Mouse (Mus musculus): ENCODE data around the gene Fcgrt. TPM values are rescaled to one million over a fixed set of nuclear protein-coding genes. Genes with fewer than 3 reads are reported as not detected.
"Not testable (repeated sequence)": the region's sequence is repeated elsewhere in the genome, so short reads cannot be mapped to it uniquely, and the experiment has no call there.

Fcgrt gene
- total RNA-seq, 1 experiment, result 10.6 TPM

DNA sequence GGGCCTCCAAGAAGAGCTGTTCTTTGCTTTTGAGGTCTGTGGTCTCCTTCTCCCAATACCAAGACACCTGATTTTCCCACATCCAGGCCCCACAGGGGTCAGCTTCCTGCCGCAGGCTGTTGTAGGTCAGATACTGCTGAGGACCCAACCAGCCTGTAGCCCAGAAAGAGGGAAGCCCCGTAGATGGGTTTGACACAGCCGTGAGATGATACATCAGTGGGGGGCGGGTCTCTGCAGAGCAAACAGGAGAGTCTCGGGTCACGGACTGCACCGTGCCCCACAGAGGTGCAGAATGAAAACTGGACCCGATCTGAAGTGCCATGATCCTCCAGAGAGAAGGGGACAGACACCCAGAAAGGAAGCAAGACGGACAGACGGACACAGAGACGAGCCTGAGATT is 1.2 kb downstream of the Fcgrt start:
- no peak overlapping the region for H3K4me3 ChIP-seq (ENCODE audit: insufficient read depth in 1 of 2, low read depth in 1 of 2, low read length in 2 of 2, poor library complexity in 1 of 2, severe bottlenecking in 1 of 2)
- H3K9ac ChIP-seq (ENCODE audit: insufficient read depth, low read depth, low read length, poor library complexity, severe bottlenecking), result no peak overlapping the region
- no peaks in the 10 kb centered on the region for H3K9me3 ChIP-seq (ENCODE audit: control insufficient read depth, insufficient read depth, low read depth, low read length)
- no peak for TF ChIP-seq ZNF384 (IDR thresholded peaks at IDR 0.05; ENCODE audit: low read depth, low read length)
- no peak for TF ChIP-seq ZC3H11A (IDR thresholded peaks at IDR 0.05; ENCODE audit: borderline replicate concordance, low read depth, low read length)
- TF ChIP-seq CHD2 (IDR thresholded peaks at IDR 0.05; ENCODE audit: low read depth, low read length), result no peak
- TF ChIP-seq HCFC1 (IDR thresholded peaks at IDR 0.05; ENCODE audit: borderline replicate concordance, insufficient read depth, low read length), result no peak
- no peak for TF ChIP-seq MAFK (IDR thresholded peaks at IDR 0.05; ENCODE audit: insufficient read depth, low read depth, low read length)
- DNase-seq (ENCODE audit: low read depth, low spot score), result no peak
- in situ Hi-C loops (cut with MboI; ENCODE audit: low sequenced_read_pairs in 2 of 2, unreplicated experiment in 2 of 2), result no loop called here
- no peaks in the 10 kb centered on the region for H3K36me3 ChIP-seq (ENCODE audit: control insufficient read depth, insufficient read depth, low read length, poor library complexity, severe bottlenecking)
- H3K4me1 ChIP-seq (ENCODE audit: control insufficient read depth in 2 of 2, insufficient read depth in 2 of 2, low read length in 2 of 2, poor library complexity in 1 of 2), result peaks cover 3 to 20% of the 10 kb centered on the region in 2 experiments; a peak in 2 of 4 replicates
- H3K27ac ChIP-seq (ENCODE audit: insufficient read depth, low read depth, low read length, poor library complexity, severe bottlenecking), result no peak overlapping the region

DNA sequence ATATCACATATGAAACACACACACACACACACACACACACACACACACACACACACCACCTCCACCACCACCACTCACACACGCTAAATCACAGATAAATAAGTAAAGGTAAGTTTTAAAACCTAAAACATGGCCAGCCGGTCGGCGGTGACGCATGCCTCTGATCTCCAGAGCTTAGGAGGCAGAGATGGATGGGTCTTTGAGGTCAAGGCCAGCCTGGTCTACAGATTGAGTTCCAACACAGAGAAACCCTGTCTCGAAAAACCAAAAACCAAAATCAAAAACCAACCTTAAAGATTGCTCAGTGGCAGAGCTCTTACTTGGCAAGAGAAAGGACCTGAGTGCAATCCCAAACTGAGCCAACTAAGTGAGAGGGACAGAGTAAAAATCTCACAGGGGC is 3.6 kb downstream of the Fcgrt start:
- in situ Hi-C loops (cut with MboI; ENCODE audit: low sequenced_read_pairs in 2 of 2, unreplicated experiment in 2 of 2), result no loop called here
- DNase-seq (ENCODE audit: low read depth, low spot score), result no peak
- H3K9me3 ChIP-seq (ENCODE audit: control insufficient read depth, insufficient read depth, low read depth, low read length), result no peaks in the 10 kb centered on the region
- no peak overlapping the region for H3K9ac ChIP-seq (ENCODE audit: insufficient read depth, low read depth, low read length, poor library complexity, severe bottlenecking)
- no peak overlapping the region for H3K4me3 ChIP-seq (ENCODE audit: insufficient read depth in 1 of 2, low read depth in 1 of 2, low read length in 2 of 2, poor library complexity in 1 of 2, severe bottlenecking in 1 of 2)
- H3K4me1 ChIP-seq (ENCODE audit: control insufficient read depth in 2 of 2, insufficient read depth in 2 of 2, low read length in 2 of 2, poor library complexity in 1 of 2), result peaks cover 0 to 18% of the 10 kb centered on the region in 2 experiments; a peak in 1 of 4 replicates
- no peaks in the 10 kb centered on the region for H3K36me3 ChIP-seq (ENCODE audit: control insufficient read depth, insufficient read depth, low read length, poor library complexity, severe bottlenecking)
- H3K27ac ChIP-seq (ENCODE audit: insufficient read depth, low read depth, low read length, poor library complexity, severe bottlenecking), result no peak overlapping the region
- TF ChIP-seq ZC3H11A (IDR thresholded peaks at IDR 0.05; ENCODE audit: borderline replicate concordance, low read depth, low read length), result no peak
- no peak for TF ChIP-seq MAFK (IDR thresholded peaks at IDR 0.05; ENCODE audit: insufficient read depth, low read depth, low read length)
- TF ChIP-seq CHD2 (IDR thresholded peaks at IDR 0.05; ENCODE audit: low read depth, low read length), result no peak
- no peak for TF ChIP-seq HCFC1 (IDR thresholded peaks at IDR 0.05; ENCODE audit: borderline replicate concordance, insufficient read depth, low read length)
- TF ChIP-seq ZNF384 (IDR thresholded peaks at IDR 0.05; ENCODE audit: low read depth, low read length), result no peak

DNA sequence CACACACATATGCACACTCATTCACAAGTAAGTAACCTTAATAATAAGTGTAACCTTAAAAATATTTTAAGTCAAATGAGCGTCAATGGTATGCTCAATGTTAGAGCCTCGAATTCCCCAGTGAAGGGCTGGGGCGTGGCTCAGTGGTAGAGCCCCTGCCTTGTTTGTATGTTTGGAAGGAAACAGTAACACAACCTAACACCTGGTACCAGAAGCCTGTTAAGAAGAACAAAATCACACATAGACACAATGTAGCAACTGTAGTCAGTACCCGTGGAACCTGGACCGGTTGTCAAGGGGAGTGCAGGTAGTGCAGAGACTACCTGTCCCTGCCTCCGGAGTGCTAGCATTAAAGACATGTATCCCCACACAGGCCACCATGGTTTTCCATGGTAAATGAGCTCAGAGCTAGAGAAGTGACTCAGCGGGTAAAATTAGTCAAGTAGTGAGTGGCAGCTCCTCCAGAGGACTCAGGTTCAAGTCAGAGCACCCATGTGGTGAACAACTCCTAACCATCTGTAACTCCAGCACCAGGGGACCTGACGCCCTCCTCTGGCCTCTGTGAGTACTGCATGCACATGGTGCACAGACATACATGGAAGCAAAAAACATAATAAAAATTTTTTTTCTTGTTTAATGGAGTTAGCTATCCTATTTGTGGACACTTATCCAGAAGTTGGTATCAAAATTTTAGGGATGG is 5.0 kb downstream of the Fcgrt start:
- Histone ChIP-seq H3K4me1 (ENCODE audit: control insufficient read depth in 2 of 2, insufficient read depth in 2 of 2, low read length in 2 of 2, poor library complexity in 1 of 2) (peaks cover 0 to 12% of the 10 kb centered on the region in 2 experiments; a peak in 1 of 4 replicates), H3K9me3 (ENCODE audit: control insufficient read depth, insufficient read depth, low read depth, low read length) (no peaks in the 10 kb centered on the region), H3K27ac (ENCODE audit: insufficient read depth, low read depth, low read length, poor library complexity, severe bottlenecking) (no peak overlapping the region), H3K9ac (ENCODE audit: insufficient read depth, low read depth, low read length, poor library complexity, severe bottlenecking) (no peak overlapping the region), H3K36me3 (ENCODE audit: control insufficient read depth, insufficient read depth, low read length, poor library complexity, severe bottlenecking) (no peaks in the 10 kb centered on the region), H3K4me3 (ENCODE audit: insufficient read depth in 1 of 2, low read depth in 1 of 2, low read length in 2 of 2, poor library complexity in 1 of 2, severe bottlenecking in 1 of 2) (no peak overlapping the region)
- TF ChIP-seq MAFK (IDR thresholded peaks at IDR 0.05; ENCODE audit: insufficient read depth, low read depth, low read length), result no peak
- TF ChIP-seq HCFC1 (IDR thresholded peaks at IDR 0.05; ENCODE audit: borderline replicate concordance, insufficient read depth, low read length), result no peak
- TF ChIP-seq CHD2 (IDR thresholded peaks at IDR 0.05; ENCODE audit: low read depth, low read length), result no peak
- no peak for TF ChIP-seq ZC3H11A (IDR thresholded peaks at IDR 0.05; ENCODE audit: borderline replicate concordance, low read depth, low read length)
- TF ChIP-seq ZNF384 (IDR thresholded peaks at IDR 0.05; ENCODE audit: low read depth, low read length), result no peak
- DNase-seq (ENCODE audit: low read depth, low spot score), result no peak
- in situ Hi-C loops (cut with MboI; ENCODE audit: low sequenced_read_pairs in 2 of 2, unreplicated experiment in 2 of 2), result no loop called here

DNA sequence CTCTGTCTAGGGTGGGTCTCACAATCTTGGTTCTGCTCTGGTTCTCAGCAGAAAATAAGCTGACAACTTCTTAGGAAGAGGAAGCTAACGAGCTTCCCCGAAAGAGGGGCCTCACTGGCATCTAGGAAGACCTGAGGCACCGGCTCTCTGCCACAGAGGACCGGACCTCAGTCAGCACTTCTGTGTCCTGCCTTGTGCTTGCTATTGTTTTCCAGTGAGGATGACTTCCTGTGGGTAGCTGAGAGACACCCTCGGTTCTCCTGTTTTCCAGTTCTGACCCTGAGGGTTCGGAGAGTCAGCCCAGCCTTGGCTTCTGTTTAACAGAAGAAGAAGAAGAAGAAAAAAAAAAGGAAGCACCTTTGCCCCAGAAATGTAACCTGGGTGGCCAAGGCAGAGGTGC is 6.2 kb downstream of the Fcgrt start:
- Histone ChIP-seq H3K4me3 (ENCODE audit: insufficient read depth in 1 of 2, low read depth in 1 of 2, low read length in 2 of 2, poor library complexity in 1 of 2, severe bottlenecking in 1 of 2) (no peak overlapping the region), H3K9ac (ENCODE audit: insufficient read depth, low read depth, low read length, poor library complexity, severe bottlenecking) (no peak overlapping the region), H3K9me3 (ENCODE audit: control insufficient read depth, insufficient read depth, low read depth, low read length) (no peaks in the 10 kb centered on the region), H3K4me1 (ENCODE audit: control insufficient read depth in 2 of 2, insufficient read depth in 2 of 2, low read length in 2 of 2, poor library complexity in 1 of 2) (peaks cover 4 to 18% of the 10 kb centered on the region in 2 experiments; a peak in 2 of 4 replicates), H3K27ac (ENCODE audit: insufficient read depth, low read depth, low read length, poor library complexity, severe bottlenecking) (no peak overlapping the region), H3K36me3 (ENCODE audit: control insufficient read depth, insufficient read depth, low read length, poor library complexity, severe bottlenecking) (no peaks in the 10 kb centered on the region)
- no peak for TF ChIP-seq CHD2 (IDR thresholded peaks at IDR 0.05; ENCODE audit: low read depth, low read length)
- no peak for TF ChIP-seq ZNF384 (IDR thresholded peaks at IDR 0.05; ENCODE audit: low read depth, low read length)
- no peak for TF ChIP-seq MAFK (IDR thresholded peaks at IDR 0.05; ENCODE audit: insufficient read depth, low read depth, low read length)
- TF ChIP-seq ZC3H11A (IDR thresholded peaks at IDR 0.05; ENCODE audit: borderline replicate concordance, low read depth, low read length), result no peak
- TF ChIP-seq HCFC1 (IDR thresholded peaks at IDR 0.05; ENCODE audit: borderline replicate concordance, insufficient read depth, low read length), result no peak
- no peak for DNase-seq (ENCODE audit: low read depth, low spot score)
- in situ Hi-C loops (cut with MboI; ENCODE audit: low sequenced_read_pairs in 2 of 2, unreplicated experiment in 2 of 2), result no loop called here

DNA sequence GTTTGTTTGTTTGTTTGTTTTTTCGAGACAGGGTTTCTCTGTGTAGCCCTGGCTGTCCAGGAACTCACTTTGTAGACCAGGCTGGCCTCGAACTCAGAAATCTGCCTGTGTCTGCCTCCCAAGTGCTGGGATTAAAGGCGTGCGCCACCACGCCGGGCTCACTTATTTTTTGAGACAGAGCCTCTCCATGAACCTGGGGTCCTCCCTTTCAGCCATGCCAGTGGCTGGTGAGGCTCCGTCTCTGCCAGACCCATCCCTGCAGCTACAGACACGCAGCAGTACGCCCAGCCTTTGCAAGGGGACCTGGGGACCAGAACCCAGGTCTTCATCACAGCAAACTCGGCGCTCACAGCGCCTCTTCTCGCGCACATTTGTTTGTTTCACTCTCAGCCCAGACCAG is 7.7 kb downstream of the Fcgrt start:
- H3K4me3 ChIP-seq (ENCODE audit: insufficient read depth in 1 of 2, low read depth in 1 of 2, low read length in 2 of 2, poor library complexity in 1 of 2, severe bottlenecking in 1 of 2); H3K9ac ChIP-seq (ENCODE audit: insufficient read depth, low read depth, low read length, poor library complexity, severe bottlenecking); H3K27ac ChIP-seq (ENCODE audit: insufficient read depth, low read depth, low read length, poor library complexity, severe bottlenecking); H3K9me3 ChIP-seq (ENCODE audit: control insufficient read depth, insufficient read depth, low read depth, low read length); DNase-seq (ENCODE audit: low read depth, low spot score); in situ Hi-C loops (cut with MboI; ENCODE audit: low sequenced_read_pairs in 2 of 2, unreplicated experiment in 2 of 2); H3K36me3 ChIP-seq (ENCODE audit: control insufficient read depth, insufficient read depth, low read length, poor library complexity, severe bottlenecking): not testable (repeated sequence)
- H3K4me1 ChIP-seq (ENCODE audit: control insufficient read depth in 2 of 2, insufficient read depth in 2 of 2, low read length in 2 of 2, poor library complexity in 1 of 2), result peaks cover 4 to 27% of the 10 kb centered on the region in 2 experiments; a peak in 2 of 4 replicates

Data from ES-E14 (cell line).